Mouse (Mus musculus) embryonic facial prominence, embryonic 12.5 days (tissue): ENCODE measurements around the gene Mrps30. TPM values are rescaled to one million over a fixed set of nuclear protein-coding genes. Genes with fewer than 3 reads are reported as not detected.

Source experiments
- ATAC-seq: fragments of 200-750 bp; cut with Nextera tagmentation; 2 replicates; pipeline ENCODE4 v1.8.0; 2017; ENCODE audit not compliant: insufficient number of reproducible peaks, insufficient read depth, low FRiP score, low TSS enrichment
- H3K27ac ChIP-seq: fragments of 300-500 bp; sonication (generic); 2 replicates; pipeline ENCODE4 v1.5.1; 2016; ENCODE audit warnings: mild to moderate bottlenecking
- H3K27me3 ChIP-seq: fragments of 300-500 bp; sonication (generic); 2 replicates; pipeline ENCODE4 v1.6.1; 2016; ENCODE audit warnings: mild to moderate bottlenecking, moderate library complexity
- H3K36me3 ChIP-seq: fragments of 300-500 bp; sonication (generic); 2 replicates; pipeline ENCODE4 v1.6.1; 2016; ENCODE audit warnings: mild to moderate bottlenecking
- H3K4me1 ChIP-seq: fragments of 300-500 bp; sonication (generic); 2 replicates; pipeline ENCODE4 v1.6.1; 2016
- H3K4me2 ChIP-seq: fragments of 300-500 bp; sonication (generic); replicated peaks from 2 replicates; pipeline ENCODE4 v1.6.1; 2016; ENCODE audit warnings: mild to moderate bottlenecking, moderate library complexity
- H3K4me3 ChIP-seq: fragments of 300-500 bp; sonication (generic); 2 replicates; pipeline ENCODE4 v1.5.1; 2016; ENCODE audit warnings: mild to moderate bottlenecking
- H3K9ac ChIP-seq: fragments of 300-500 bp; sonication (generic); 2 replicates; pipeline ENCODE4 v1.6.1; 2016; ENCODE audit warnings: mild to moderate bottlenecking, moderate library complexity
- H3K9me3 ChIP-seq: fragments of 300-500 bp; sonication (generic); 2 replicates; pipeline ENCODE4 v1.6.1; 2016; ENCODE audit warnings: mild to moderate bottlenecking, moderate library complexity
- WGBS: fragments of 180-500 bp; shearing (Covaris S2); methylation state at CpG from one replicate; pipeline ENCODE4 v1.1.7; 2016; 5-methylcytosine and 5-hydroxymethylcytosine counted together
- polyA plus RNA-seq: library from polyadenylated mRNA; unstranded; fragments of >200 nt; fragmentation: Nextera tagmentation; extraction: Ambion mirVana; gene quantifications from 2 replicates; pipeline ENCODE4 v1.2.1, GENCODE M21; 2016

Gene Mrps30
- polyA plus RNA-seq, 1 experiment from 2014 or later: 36.7 TPM

DNA sequence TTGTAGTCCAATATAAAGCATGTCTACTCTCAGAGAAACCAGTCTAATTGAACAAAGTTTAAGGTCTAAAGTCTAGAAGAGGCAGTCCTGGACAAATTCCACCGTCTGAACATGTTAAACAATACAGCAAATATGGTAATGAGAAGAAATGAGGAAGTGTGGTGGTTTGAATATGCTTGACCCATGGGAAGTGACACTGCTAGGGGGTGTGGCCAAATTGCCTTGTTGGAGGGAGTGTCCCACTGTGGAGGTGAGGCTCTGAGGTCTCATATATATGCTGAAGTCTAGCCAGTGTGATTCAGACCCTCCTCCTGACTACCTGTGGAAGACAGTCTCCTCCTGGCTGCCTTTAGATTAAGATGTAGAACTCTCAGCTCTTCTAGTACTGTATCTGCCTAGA lies 21.3 kb downstream of the Mrps30 start:
- Histone ChIP-seq H3K27me3 (no peaks in the 10 kb centered on the region), H3K4me2 (no peak overlapping the region), H3K9me3 (no peaks in the 10 kb centered on the region), H3K4me1 (no peaks in the 10 kb centered on the region), H3K27ac (no peak overlapping the region), H3K4me3 (no peak overlapping the region), H3K9ac (no peak overlapping the region), H3K36me3 (no peaks in the 10 kb centered on the region)
- ATAC-seq: no peak
- 83% methylated on average over 1 of the region's 1 CpGs for WGBS

DNA sequence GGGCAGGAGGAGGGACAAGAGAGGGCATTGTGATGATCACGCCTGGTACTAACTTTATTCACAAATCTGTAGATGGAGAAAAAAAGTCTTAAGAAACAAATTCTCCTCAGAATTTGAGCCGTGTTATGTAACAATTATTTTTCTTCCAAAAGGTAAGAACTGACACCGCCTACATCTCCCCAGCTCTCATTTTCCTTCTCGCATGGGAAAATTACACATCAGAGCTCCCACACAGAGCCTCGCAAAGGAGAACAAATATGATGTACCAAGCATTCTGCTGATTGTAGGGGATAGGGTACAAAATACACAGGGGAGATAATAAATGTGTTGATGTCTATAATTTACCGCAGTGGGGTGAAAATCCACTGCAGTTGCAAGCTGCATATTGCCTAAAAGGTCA lies 23.7 kb downstream of the Mrps30 start:
- H3K4me3 ChIP-seq: no peak overlapping the region
- H3K27ac ChIP-seq: no peak overlapping the region
- no peak overlapping the region for H3K9ac ChIP-seq
- WGBS: 84% methylated on average over 6 of the region's 6 CpGs
- H3K36me3 ChIP-seq: no peaks in the 10 kb centered on the region
- no peaks in the 10 kb centered on the region for H3K4me1 ChIP-seq
- no peak for ATAC-seq
- no peaks in the 10 kb centered on the region for H3K9me3 ChIP-seq
- no peak overlapping the region for H3K4me2 ChIP-seq
- no peaks in the 10 kb centered on the region for H3K27me3 ChIP-seq

- no peaks in the 10 kb centered on the region for H3K4me1 ChIP-seq
- no peak overlapping the region for H3K4me2 ChIP-seq
- H3K27me3 ChIP-seq: no peaks in the 10 kb centered on the region
- no peak overlapping the region for H3K27ac ChIP-seq
- no peak for ATAC-seq
- H3K9me3 ChIP-seq: no peaks in the 10 kb centered on the region
- no peaks in the 10 kb centered on the region for H3K36me3 ChIP-seq
- 92% methylated on average over 10 of the region's 10 CpGs for WGBS
- H3K9ac ChIP-seq: no peak overlapping the region
- H3K4me3 ChIP-seq: no peak overlapping the region
Observed at GRCm38 (mm10) chr13:118350870-118351269, 36.2 kb downstream of the Mrps30 start.

DNA sequence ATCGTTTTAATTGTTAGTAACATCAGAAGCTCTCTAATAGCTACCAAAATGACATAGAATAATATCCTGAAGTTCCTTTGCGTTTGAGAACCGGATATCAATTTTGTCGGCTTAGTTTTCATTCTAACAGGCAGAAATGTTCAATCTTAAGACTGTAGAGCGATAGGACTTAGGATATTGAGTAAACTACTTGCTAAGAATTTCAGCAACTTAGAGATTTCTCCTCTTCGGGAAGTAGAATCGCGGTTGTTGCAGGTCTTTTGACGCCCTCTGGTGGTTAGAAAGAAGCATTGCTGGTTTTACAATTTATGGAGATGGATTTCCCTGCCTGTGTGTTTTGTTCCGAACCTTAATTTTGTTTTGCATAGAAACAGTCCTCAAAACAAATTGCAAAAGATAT lies 36.8 kb downstream of the Mrps30 start:
- Histone ChIP-seq H3K4me3 (no peak overlapping the region), H3K27me3 (no peaks in the 10 kb centered on the region), H3K4me2 (no peak overlapping the region), H3K36me3 (no peaks in the 10 kb centered on the region), H3K4me1 (no peaks in the 10 kb centered on the region), H3K9me3 (no peaks in the 10 kb centered on the region), H3K27ac (no peak overlapping the region), H3K9ac (no peak overlapping the region)
- ATAC-seq: no peak
- 24% methylated on average over 10 of the region's 10 CpGs for WGBS

Other genes starting within 250 kb of the Mrps30 start
- 1.1 and 1.7 TPM in 2 replicates for gene B430218F22Rik, start 622 bp downstream of the Mrps30 start, polyA plus RNA-seq